Mouse (Mus musculus) spleen, adult 2 months (tissue): ENCODE results near the gene Foxo3. TPM values are rescaled to one million over a fixed set of nuclear protein-coding genes. Genes with fewer than 3 reads are reported as not detected.

Experiments used
- DNase-seq, 2 experiments: peaks; one replicate each; pipeline versions ENCODE4 v3.0.0 to v3.0.0-alpha.2; 2012 to 2021; ENCODE audit warnings: low spot score in 2 of 2, low read depth in 1 of 2
- H3K27ac ChIP-seq: fragments of 200-500 bp; 2 replicates; pipeline ENCODE4 v1.5.1; 2012; ENCODE audit warnings: low read length, inconsistent platforms; ENCODE audit not compliant: insufficient read depth
- H3K27me3 ChIP-seq: fragments of 200-500 bp; 2 replicates; pipeline ENCODE4 v1.6.1; 2012; ENCODE audit warnings: mild to moderate bottlenecking, moderate library complexity, low read length, inconsistent platforms; ENCODE audit not compliant: control insufficient read depth, insufficient read depth
- H3K36me3 ChIP-seq: fragments of 200-500 bp; 2 replicates; pipeline ENCODE4 v1.6.1; 2012; ENCODE audit warnings: mild to moderate bottlenecking, low read length, inconsistent platforms; ENCODE audit not compliant: control insufficient read depth, insufficient read depth
- H3K4me1 ChIP-seq: fragments of 200-500 bp; 2 replicates; pipeline ENCODE4 v1.6.1; 2011; ENCODE audit warnings: inconsistent platforms; ENCODE audit not compliant: control insufficient read depth, insufficient read depth, insufficient read length
- H3K4me3 ChIP-seq: fragments of 200-500 bp; 2 replicates; pipeline ENCODE4 v1.5.1; 2011; ENCODE audit warnings: mild to moderate bottlenecking, inconsistent platforms; ENCODE audit not compliant: insufficient read depth, insufficient read length; ENCODE audit errors: extremely low read depth
- CTCF ChIP-seq: fragments of 200-500 bp; IDR thresholded peaks from 2 replicates; pipeline ENCODE4 v1.5.1; 2011; ENCODE audit warnings: mild to moderate bottlenecking, inconsistent platforms; ENCODE audit not compliant: insufficient read depth, insufficient read length, insufficient replicate concordance; ENCODE audit errors: extremely low read depth
- POLR2A ChIP-seq: fragments of 200-500 bp; IDR thresholded peaks from 2 replicates; pipeline ENCODE4 v1.6.1; 2011; ENCODE audit warnings: low read depth, low read length, inconsistent platforms
- WGBS: fragments of 180-500 bp; shearing (Covaris S2); methylation state at CpG from one replicate; pipeline ENCODE4 v1.1.7; 2018; 5-methylcytosine and 5-hydroxymethylcytosine counted together
- polyA plus RNA-seq: library from polyadenylated mRNA; depleted of rRNA; stranded (reverse); fragments of >200 nt; gene quantifications from 2 replicates; pipeline ENCODE4 v1.2.3, GENCODE M21; 2012

The Foxo3 gene
- polyA plus RNA-seq, 1 experiment = 44.6 TPM

DNA sequence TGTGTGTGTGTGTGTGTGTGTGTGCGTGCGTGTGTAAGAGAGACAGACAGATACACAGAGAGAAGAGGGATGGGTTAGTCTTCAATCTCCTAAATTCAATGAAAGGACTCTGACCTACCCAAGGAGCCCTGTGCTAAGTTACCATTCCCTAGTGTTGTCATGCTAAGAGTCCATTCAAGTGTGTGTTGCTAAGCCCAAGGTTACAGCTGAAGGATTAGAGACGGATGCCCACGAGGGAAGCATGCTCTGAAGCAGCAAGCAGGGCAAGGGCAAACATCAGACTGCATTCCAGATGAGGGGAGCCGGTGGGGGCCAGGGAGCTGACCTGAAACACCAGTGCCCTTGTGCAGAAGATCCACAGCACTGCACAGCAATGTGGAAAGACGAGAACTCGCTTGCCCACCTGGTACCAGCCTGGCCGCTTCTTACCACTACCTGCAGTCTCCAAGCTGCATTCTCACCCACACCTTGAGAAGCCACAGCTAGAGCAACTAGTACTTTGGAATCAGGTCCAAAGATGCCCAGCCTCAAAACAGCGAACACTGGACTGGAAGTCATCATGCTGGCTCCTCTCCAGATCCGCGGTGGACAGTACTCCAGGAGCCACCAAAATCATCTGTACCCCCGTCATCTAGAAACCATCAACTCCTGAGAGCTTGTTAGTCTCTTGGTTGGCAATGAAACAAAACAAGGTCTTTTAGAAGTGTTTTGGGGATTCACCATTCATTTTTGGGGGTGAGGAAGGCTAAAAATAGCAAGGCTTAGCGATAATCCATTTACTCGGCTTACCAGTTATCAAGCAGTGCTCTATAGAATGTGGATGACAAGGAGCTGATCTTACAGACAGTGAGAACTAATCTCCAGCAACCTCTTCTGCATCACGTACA is 37.4 kb downstream of the Foxo3 start:
- Histone ChIP-seq H3K36me3 (peaks cover under 1% of the 10 kb centered on the region; the same call in 1 of the 2 replicates), H3K27me3 (no peaks in the 10 kb centered on the region), H3K4me1 (no peaks in the 10 kb centered on the region), H3K27ac (no peak overlapping the region), H3K4me3 (no peak overlapping the region)
- no peak for DNase-seq
- TF ChIP-seq POLR2A (no peak), CTCF (no peak)
- WGBS = 93% methylated on average over 15 of the region's 15 CpGs

DNA sequence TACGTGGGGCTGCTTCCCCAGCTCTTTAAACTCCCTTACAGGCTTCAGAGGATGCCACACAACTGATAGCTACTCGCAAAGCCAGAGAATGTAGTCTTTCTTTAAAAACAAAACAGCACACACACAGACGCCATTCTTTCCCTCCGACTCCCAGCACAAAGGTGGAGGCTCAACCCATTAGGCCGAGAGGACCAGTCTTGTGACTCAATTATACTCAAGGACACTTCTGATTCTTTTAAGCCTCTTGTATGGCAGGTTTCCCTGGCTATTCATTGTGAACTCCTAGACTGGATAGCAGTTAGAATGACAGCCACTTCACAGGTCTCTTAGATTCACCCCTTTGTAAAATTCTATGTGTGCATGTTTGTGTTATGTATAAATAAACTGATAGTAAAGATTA is 38.3 kb downstream of the Foxo3 start:
- TF ChIP-seq POLR2A = no peak
- TF ChIP-seq CTCF = no peak
- Histone ChIP-seq H3K36me3 (peaks cover 3% of the 10 kb centered on the region; the same call in 1 of the 2 replicates), H3K27ac (no peak overlapping the region), H3K27me3 (no peaks in the 10 kb centered on the region), H3K4me1 (no peaks in the 10 kb centered on the region), H3K4me3 (no peak overlapping the region)
- WGBS = 91% methylated on average over 5 of the region's 5 CpGs
- DNase-seq = no peak

DNA sequence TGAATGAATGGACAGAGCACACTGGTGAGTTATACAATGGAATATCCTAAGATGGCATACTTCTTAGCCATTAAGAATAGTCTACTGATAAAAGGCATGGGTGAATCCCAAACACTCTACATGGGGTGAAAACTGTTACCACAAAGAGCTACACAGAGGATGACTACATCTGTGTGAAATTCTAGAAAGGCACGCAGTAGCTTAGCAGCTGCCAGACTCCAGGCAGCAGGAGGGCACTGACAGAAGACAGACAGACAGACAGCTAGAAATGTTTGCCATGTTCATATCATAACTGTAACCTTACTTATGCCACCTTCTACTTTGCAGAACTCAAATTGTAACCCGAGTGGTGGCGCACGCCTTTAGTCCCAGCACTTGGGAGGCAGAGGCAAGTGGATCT is 39.0 kb downstream of the Foxo3 start:
- no peaks in the 10 kb centered on the region for H3K27me3 ChIP-seq
- DNase-seq = no peak
- H3K36me3 ChIP-seq = peaks cover 3% of the 10 kb centered on the region; the same call in 1 of the 2 replicates

DNA sequence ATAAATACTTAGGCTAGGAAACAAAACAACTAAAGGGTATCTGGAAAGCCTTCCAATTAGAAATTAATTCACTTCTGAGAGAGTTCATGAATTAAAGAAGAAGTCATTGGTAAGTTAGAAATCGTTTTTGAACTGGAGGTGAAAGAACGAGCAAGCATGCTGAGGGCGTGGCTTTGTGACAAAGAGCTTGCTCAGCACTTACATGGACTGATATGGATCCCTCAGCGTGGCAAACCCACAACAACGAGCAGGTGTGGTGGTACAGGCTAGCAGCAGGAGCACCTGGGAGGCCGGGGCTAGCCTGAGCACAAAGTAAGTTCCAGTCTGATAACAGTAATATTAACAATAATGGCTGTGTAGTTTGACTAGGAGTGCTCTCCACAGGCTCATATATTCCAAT is 41.2 kb downstream of the Foxo3 start:
- TF ChIP-seq POLR2A (no peak), CTCF (no peak)
- 62% methylated on average over 6 of the region's 6 CpGs for WGBS
- Histone ChIP-seq H3K27me3 (no peaks in the 10 kb centered on the region), H3K36me3 (peaks cover 3% of the 10 kb centered on the region; the same call in 1 of the 2 replicates), H3K27ac (no peak overlapping the region), H3K4me1 (no peaks in the 10 kb centered on the region; the same call in 1 of the 2 replicates), H3K4me3 (no peak overlapping the region)
- no peak for DNase-seq

More for the DNA sequence above, 39.0 kb downstream of the Foxo3 start:
- no peak overlapping the region for H3K4me3 ChIP-seq
- no peak overlapping the region for H3K27ac ChIP-seq
- no peaks in the 10 kb centered on the region for H3K4me1 ChIP-seq
- TF ChIP-seq POLR2A (no peak), CTCF (no peak)
- WGBS = 91% methylated on average over 4 of the region's 4 CpGs

DNA sequence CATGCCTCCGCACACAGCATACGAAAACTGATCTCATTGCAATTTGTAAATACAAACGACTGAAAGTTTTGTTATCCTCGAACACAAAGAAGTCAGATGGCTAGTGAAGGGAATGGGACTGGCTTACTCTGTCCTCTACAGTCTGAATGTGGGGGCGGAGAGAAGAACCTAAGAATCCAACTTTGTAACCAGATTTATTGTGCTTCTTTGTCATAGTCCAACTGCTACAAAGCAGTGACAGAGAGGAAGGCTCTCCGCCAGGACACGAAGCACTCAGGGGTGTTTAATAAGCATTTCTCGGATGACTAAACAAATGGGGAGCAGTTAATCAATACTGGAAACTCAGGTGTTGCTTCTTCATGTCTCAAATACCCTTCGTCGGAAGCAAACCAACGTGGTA is 43.6 kb downstream of the Foxo3 start:
- Histone ChIP-seq H3K27ac (no peak overlapping the region), H3K27me3 (no peaks in the 10 kb centered on the region), H3K4me3 (no peak overlapping the region), H3K36me3 (peaks cover 3% of the 10 kb centered on the region; the same call in 1 of the 2 replicates), H3K4me1 (peaks cover 2% of the 10 kb centered on the region; the same call in 1 of the 2 replicates)
- no peak for TF ChIP-seq CTCF
- TF ChIP-seq POLR2A = no peak
- 92% methylated on average over 11 of the region's 11 CpGs for WGBS
- DNase-seq = no peak

DNA sequence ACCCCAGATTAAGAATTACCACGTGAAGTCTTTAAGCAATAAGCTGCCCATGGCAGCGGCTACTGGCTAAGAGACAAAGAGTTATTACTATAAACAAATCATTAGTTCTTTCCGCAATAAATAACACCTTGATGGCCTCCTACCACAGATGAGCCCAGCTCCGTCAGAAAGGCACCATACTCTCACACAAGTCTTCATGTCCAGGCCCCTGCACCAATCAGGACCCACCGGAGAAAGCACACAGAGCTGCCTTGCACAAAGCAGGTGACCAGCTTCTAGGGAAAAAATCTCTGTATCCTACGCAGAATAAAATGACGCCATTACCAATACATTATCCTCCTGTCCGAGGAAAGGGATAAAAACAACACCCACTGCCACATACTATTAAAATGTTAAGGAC is 44.7 kb downstream of the Foxo3 start:
- Histone ChIP-seq H3K4me1 (peaks cover 5% of the 10 kb centered on the region; the same call in 1 of the 2 replicates), H3K36me3 (peaks cover 3% of the 10 kb centered on the region; the same call in 1 of the 2 replicates), H3K4me3 (no peak overlapping the region), H3K27ac (no peak overlapping the region), H3K27me3 (no peaks in the 10 kb centered on the region)
- TF ChIP-seq CTCF (no peak), POLR2A (no peak)
- WGBS = 94% methylated on average over 8 of the region's 8 CpGs
- DNase-seq = no peak
